Mouse (Mus musculus): ENCODE measurements around the gene Psg29. TPM values are rescaled to one million over a fixed set of nuclear protein-coding genes. Genes with fewer than 3 reads are reported as not detected.

The Psg29 gene
- total RNA-seq (2017) = not detected in 3 replicates

DNA sequence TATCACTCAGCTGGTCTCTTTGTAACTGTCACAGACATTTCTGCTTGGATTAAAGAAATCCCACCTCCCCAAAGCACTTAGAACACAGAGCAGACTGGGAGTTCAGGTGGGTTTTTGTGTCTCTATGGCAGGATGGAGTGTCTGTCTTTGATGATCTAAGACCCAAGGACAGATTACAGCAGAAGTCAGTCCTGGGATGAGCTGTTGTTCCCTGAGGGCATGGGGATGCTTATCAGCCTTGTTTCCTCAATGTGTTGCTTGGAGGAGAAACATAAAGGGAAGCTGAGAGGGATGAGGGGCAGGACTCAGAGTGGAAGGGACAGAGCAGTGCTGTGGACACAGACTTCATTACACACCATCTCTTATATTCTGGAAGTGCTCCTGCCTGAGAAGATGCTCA is at the start of gene Psg29:
Psg29 (plus strand) TSS at position 301 of the 400 bp plus-strand sequence.
- no peak for ATAC-seq (replicated peaks; ENCODE audit: insufficient number of reproducible peaks, low FRiP score, low TSS enrichment, poor library complexity, severe bottlenecking)

- no peak for ATAC-seq (replicated peaks; ENCODE audit: insufficient number of reproducible peaks, low FRiP score, low TSS enrichment, poor library complexity, severe bottlenecking)
Measured at GRCm38 (mm10) chr7:17155634-17156033, 47.6 kb upstream of the Psg29 start.

DNA sequence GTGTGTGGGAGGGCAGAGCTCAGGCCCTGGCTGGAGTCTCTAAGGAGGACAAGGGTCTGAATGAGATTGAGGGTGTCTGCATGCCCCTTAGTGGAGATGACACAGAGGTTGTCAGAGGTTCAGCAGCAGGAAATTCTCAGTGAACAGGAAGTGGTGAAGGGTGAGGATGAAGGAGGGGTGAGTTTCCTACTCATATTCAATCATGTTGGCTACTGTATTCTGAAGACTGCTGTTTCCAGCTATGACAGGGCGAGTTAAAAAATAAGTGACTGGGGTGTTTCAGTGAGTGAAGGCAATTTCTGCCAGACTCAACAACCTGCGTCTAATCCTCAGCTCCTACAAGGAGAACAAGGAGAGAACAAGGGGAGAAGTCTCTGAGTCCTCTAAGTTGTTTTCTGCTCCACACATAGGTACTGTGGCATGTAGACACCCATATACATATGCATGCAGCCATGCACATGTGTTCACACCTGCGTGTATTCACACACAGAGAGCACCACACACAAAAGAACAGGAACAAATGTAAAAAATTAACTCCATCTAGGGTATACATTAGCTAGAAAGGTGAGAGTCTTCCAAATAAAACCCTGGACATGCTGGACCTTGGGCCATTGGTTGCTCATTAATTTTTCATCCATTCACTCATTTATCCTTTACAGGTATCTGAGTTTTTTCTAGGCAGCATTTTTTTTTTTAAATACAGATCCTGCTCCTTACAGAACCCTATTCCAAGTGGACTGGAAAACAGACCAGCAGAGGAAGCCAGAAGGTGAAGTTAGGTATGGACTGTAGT is 46.2 kb upstream of the Psg29 start:
- ATAC-seq (replicated peaks; ENCODE audit: insufficient number of reproducible peaks, low FRiP score, low TSS enrichment, poor library complexity, severe bottlenecking) = no peak

DNA sequence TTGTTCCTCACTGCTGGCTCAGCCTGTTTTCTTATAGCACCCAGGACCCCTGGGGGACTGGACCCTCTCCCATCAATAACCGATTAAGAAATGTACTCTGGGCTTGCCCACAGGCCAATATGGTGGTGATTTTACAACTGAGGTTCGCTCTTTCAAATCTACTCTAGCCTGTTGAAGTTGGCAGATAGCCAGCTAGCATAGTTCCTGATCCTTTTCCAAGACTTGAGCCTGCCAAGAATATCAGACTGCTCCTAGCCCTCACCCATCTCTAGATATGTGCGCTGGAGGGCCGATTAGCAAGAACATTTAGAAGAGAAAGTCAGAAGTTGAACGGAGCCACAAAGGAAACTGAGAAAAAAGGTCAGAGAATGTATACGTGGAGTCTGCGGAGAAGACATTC is 44.3 kb upstream of the Psg29 start:
- no peak for ATAC-seq (replicated peaks; ENCODE audit: insufficient number of reproducible peaks, low FRiP score, low TSS enrichment, poor library complexity, severe bottlenecking)

GRCm38 (mm10) chr7:17171827-17172226 is 31.4 kb upstream of the Psg29 start:
- ATAC-seq (replicated peaks; ENCODE audit: insufficient number of reproducible peaks, low FRiP score, low TSS enrichment, poor library complexity, severe bottlenecking) = no peak

GRCm38 (mm10) chr7:17205530-17206184 is 2.4 kb downstream of the Psg29 start:
- no peak for ATAC-seq (replicated peaks; ENCODE audit: insufficient number of reproducible peaks, low FRiP score, low TSS enrichment, poor library complexity, severe bottlenecking)

Other genes with a start within 250 kb of the Psg29 start
- gene Pnmal1, start 243.8 kb upstream of the Psg29 start, total RNA-seq (2017) = not detected in 3 replicates
- 0.49 to 0.75 TPM (median 0.67 TPM) in 3 replicates for gene Gm42372, start 220.4 kb upstream of the Psg29 start, total RNA-seq (2017)
- 0.10 to 0.38 TPM in 2 of 3 replicates, not detected in the other for gene Ccdc8, start 210.8 kb upstream of the Psg29 start, total RNA-seq (2017)
- gene Ppp5c, start 175.6 kb upstream of the Psg29 start, total RNA-seq (2017) = 25.8 to 48.8 TPM (median 35.1 TPM) in 3 replicates
- not detected in 3 replicates for gene Hif3a, start 141.1 kb upstream of the Psg29 start, total RNA-seq (2017)
- 0.19 to 0.64 TPM (median 0.29 TPM) in 3 replicates for gene Psg16, start 129.4 kb upstream of the Psg29 start, total RNA-seq (2017)
- gene Ceacam3, start 53.2 kb upstream of the Psg29 start, total RNA-seq (2017) = not detected in 3 replicates

Measured in monocyte, adult 5-6 weeks (primary cell).